Mouse (Mus musculus) left cerebral cortex, postnatal 4 days (tissue): ENCODE measurements around the gene Scgb2b18. TPM values are rescaled to one million over a fixed set of nuclear protein-coding genes. Genes with fewer than 3 reads are reported as not detected.
"Not testable (repeated sequence)": the region's sequence is repeated elsewhere in the genome, so short reads cannot be mapped to it uniquely, and the experiment has no call there.

Experiments
- DNase-seq: peaks from one replicate; pipeline ENCODE4 v3.0.0-alpha.2; 2022
- intact Hi-C: fragments of 180-260 bp; cut with DNase I; formaldehyde crosslinking; loops from one replicate; pipeline ENCODE4 v1.15.1; 2025
- total RNA-seq, 2 experiments: library from RNA; stranded (reverse); gene quantifications; 2 replicates each; pipeline ENCODE4 v1.2.3; 2021

Scgb2b18 gene
- total RNA-seq, result not detected

DNA sequence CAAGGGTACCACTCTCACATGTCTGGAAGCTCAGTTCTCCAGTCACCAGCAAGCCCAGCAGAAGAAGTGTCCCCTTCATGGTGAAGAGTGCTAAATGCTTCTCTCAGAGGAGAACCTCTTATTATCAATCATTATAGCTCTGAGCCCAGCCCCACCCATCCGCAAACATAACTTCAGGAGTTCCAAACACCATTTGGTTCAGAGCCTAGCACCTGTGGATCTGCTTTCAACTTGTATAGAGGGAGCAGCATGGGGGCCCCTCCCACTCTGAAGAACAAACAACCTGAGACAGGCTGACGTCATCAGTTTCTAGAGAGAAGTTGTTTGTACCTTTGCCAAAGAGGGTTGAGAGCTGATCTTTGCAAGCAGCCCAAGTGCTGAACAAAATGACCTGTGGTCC is at the start of gene Scgb2b18:
Gene Scgb2b18 (minus strand): TSS at position 101 of the 400 bp plus-strand sequence.
- DNase-seq, intact Hi-C loops: not testable (repeated sequence)

- intact Hi-C loops, DNase-seq: not testable (repeated sequence)
Observed at GRCm38 (mm10) chr7:33185268-33185667, 11.6 kb upstream of the Scgb2b18 start, which contains the start of gene Scgb1b18. Gene Scgb1b18, plus strand, starts transcription at chr7:33185568.

Other genes with a start within 250 kb of the Scgb2b18 start
- not detected for gene Scgb2b17, start 117.3 kb downstream of the Scgb2b18 start, total RNA-seq
- gene Scgb1b17, start 110.4 kb downstream of the Scgb2b18 start, total RNA-seq, result not detected
- gene Scgb1b18, start 11.7 kb upstream of the Scgb2b18 start, total RNA-seq, result not detected
- gene Scgb2b19, start 106.5 kb upstream of the Scgb2b18 start, total RNA-seq, result not detected
- gene Scgb1b19, start 113.4 kb upstream of the Scgb2b18 start, total RNA-seq, result not detected
- gene Scgb2b20, start 192.5 kb upstream of the Scgb2b18 start, total RNA-seq, result not detected
- gene Scgb1b20, start 199.4 kb upstream of the Scgb2b18 start, total RNA-seq, result not detected